Mouse (Mus musculus): ENCODE data around the gene Tagap1.
"Not testable (repeated sequence)": the region's sequence is repeated elsewhere in the genome, so short reads cannot be mapped to it uniquely, and the experiment has no call there.

Tagap1 gene

GRCm38 (mm10) chr17:6960776-6961175, at the start of gene Tagap1:
Tagap1 (minus strand) TSS chr17:6961156.
- DNase-seq (ENCODE audit: low read depth, low spot score), result not testable (repeated sequence)

GRCm38 (mm10) chr17:7009901-7010300, 48.9 kb upstream of the Tagap1 start:
- DNase-seq (ENCODE audit: low read depth, low spot score), result not testable (repeated sequence)

- not testable (repeated sequence) for DNase-seq (ENCODE audit: low read depth, low spot score)
Observed at GRCm38 (mm10) chr17:7009440-7009839, 48.5 kb upstream of the Tagap1 start.

GRCm38 (mm10) chr17:7008885-7009284, 47.9 kb upstream of the Tagap1 start:
- DNase-seq (ENCODE audit: low read depth, low spot score), result not testable (repeated sequence)

GRCm38 (mm10) chr17:7005646-7006045, 44.7 kb upstream of the Tagap1 start:
- DNase-seq (ENCODE audit: low read depth, low spot score), result not testable (repeated sequence)

- DNase-seq (ENCODE audit: low read depth, low spot score), result not testable (repeated sequence)
Observed at GRCm38 (mm10) chr17:7003392-7003791, 42.4 kb upstream of the Tagap1 start.

- DNase-seq (ENCODE audit: low read depth, low spot score), result not testable (repeated sequence)
Observed at GRCm38 (mm10) chr17:7001790-7002585, 41.0 kb upstream of the Tagap1 start.

- DNase-seq (ENCODE audit: low read depth, low spot score), result not testable (repeated sequence)
Observed at GRCm38 (mm10) chr17:6997778-6998490, 37.0 kb upstream of the Tagap1 start.

GRCm38 (mm10) chr17:6996826-6997225, 35.9 kb upstream of the Tagap1 start:
- DNase-seq (ENCODE audit: low read depth, low spot score), result not testable (repeated sequence)

- DNase-seq (ENCODE audit: low read depth, low spot score), result not testable (repeated sequence)
Observed at GRCm38 (mm10) chr17:6995504-6995903, 34.5 kb upstream of the Tagap1 start.

GRCm38 (mm10) chr17:6986118-6986517, 25.2 kb upstream of the Tagap1 start:
- not testable (repeated sequence) for DNase-seq (ENCODE audit: low read depth, low spot score)

- not testable (repeated sequence) for DNase-seq (ENCODE audit: low read depth, low spot score)
Observed at GRCm38 (mm10) chr17:6980144-6980543, 19.2 kb upstream of the Tagap1 start.

- DNase-seq (ENCODE audit: low read depth, low spot score), result peak; percentile 18
Observed at GRCm38 (mm10) chr17:6979380-6979779, 18.4 kb upstream of the Tagap1 start.

GRCm38 (mm10) chr17:6978287-6979248, 17.6 kb upstream of the Tagap1 start, which contains the start of gene Gm49721:
Gm49721 (plus strand) TSS chr17:6978904.
- DNase-seq (ENCODE audit: low read depth, low spot score), result not testable (repeated sequence)

- DNase-seq (ENCODE audit: low read depth, low spot score), result not testable (repeated sequence)
Observed at GRCm38 (mm10) chr17:6974985-6975384, 14.0 kb upstream of the Tagap1 start.

- DNase-seq (ENCODE audit: low read depth, low spot score), result not testable (repeated sequence)
Observed at GRCm38 (mm10) chr17:6972836-6973396, 12.0 kb upstream of the Tagap1 start.

GRCm38 (mm10) chr17:6971238-6971637, 10.3 kb upstream of the Tagap1 start:
- not testable (repeated sequence) for DNase-seq (ENCODE audit: low read depth, low spot score)

- not testable (repeated sequence) for DNase-seq (ENCODE audit: low read depth, low spot score)
Observed at GRCm38 (mm10) chr17:6970334-6970733, 9.4 kb upstream of the Tagap1 start, which contains the start of gene Rnaset2b. Rnaset2b (plus strand) TSS chr17:6970634.

GRCm38 (mm10) chr17:6967673-6968072, 6.7 kb upstream of the Tagap1 start:
- DNase-seq (ENCODE audit: low read depth, low spot score), result not testable (repeated sequence)

GRCm38 (mm10) chr17:6965364-6965763, 4.4 kb upstream of the Tagap1 start:
- DNase-seq (ENCODE audit: low read depth, low spot score), result not testable (repeated sequence)

GRCm38 (mm10) chr17:6962936-6963335, 2.0 kb upstream of the Tagap1 start:
- DNase-seq (ENCODE audit: low read depth, low spot score), result peak; percentile 22
